Mouse (Mus musculus) megakaryocyte, embryonic 14.5 days (primary cell): Measurements from ENCODE around the gene Prkch.

ENCODE experiments used
- FLI1 ChIP-seq: IDR thresholded peaks from 2 replicates; pipeline ENCODE4 v1.6.1; 2012; ENCODE audit warnings: low read length, inconsistent platforms, mixed read lengths
- GATA1 ChIP-seq: IDR thresholded peaks from 3 replicates; pipeline ENCODE4 v1.6.1; 2012; ENCODE audit warnings: mixed read lengths, low read length, inconsistent platforms, borderline replicate concordance

DNA sequence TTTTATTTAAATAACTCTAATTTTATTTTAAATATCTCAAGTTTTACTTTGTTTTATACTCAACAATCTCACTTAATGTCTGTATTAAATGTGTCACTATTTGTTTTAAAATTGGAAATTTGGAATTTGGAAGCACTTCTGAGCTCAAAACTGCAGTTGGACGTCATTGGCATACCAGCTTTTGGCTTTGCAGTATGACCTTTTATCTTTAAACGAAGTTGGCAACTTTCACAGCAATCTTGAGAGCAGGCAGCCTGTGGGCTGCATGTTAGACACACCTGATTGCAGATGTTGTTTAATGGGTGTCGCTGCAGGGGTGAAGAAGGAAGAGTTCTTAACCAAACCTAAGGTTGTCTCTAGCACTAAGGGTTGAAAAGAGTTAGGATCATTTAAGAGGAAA, 220.9 kb downstream of the Prkch start:
- no peak for TF ChIP-seq GATA1
- no peak for TF ChIP-seq FLI1
